Mouse (Mus musculus): Measurements from ENCODE around the gene Uvssa.

The Uvssa gene

DNA sequence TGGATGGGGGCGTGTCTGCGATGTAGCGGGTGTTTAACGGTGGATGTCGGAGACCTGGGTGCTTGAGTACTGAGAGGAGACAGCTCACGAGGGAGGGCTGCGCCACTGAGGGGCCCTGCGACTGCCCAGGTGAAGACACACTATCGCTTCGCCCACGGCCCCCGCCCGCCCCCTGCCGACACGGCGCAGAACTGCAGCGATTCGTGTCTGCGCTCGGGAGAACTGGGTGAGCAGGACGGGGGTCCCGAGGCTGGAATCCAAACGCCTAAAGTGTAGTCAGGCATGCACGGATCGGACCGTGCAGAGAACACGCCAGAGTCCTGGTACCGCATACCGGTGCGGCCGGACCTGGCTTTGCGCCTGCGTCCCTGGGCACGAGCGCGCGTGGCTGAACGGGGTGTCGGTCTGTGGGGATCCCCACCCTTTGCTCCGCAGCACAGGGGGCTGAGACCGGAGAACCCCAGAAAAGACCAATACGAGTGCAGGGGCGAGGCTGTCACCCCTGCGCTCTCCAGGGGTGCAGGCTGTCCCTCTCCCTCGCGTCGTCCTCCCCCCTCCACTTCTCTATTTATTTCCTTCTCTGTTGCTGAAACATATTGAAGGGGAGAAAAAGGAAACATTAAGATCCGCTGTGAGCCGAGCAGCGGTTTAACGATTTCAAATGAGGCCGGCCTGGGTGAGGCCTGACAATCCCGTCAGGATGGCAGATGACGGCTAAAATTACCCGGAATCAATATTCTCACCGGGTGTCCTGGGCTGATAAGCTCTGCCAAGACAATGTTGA lies 64.8 kb downstream of the Uvssa start:
- peak in 1 of 2 experiments; percentile 37 for DNase-seq (ENCODE audit: low spot score in 2 of 2)

DNA sequence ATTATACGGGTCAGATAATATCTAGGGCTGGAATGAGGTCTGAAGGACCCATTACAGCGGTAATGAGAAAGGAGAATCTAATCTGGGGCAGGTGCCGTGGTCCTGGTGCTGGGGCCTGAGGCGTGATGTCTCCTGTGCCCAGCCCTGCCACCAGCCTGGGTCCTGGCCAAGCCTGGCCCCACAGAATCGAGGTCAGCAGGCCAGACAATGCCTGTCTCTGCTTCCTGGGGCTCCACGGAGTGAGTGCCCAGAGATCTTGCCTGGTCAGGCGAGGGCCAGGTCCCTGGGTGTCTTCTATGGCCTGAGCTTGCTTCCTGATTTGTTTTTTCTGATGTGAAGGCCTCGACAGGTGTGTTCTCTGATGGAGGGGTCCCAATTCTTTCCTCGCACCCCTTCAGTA lies 65.4 kb downstream of the Uvssa start:
- DNase-seq (ENCODE audit: low spot score in 2 of 2): no peak

- DNase-seq (ENCODE audit: low spot score in 2 of 2): no peak
Measured at GRCm38 (mm10) chr5:33455737-33456136, 77.4 kb downstream of the Uvssa start.

- no peak for DNase-seq (ENCODE audit: low spot score in 2 of 2)
Measured at GRCm38 (mm10) chr5:33458132-33458622, 79.8 kb downstream of the Uvssa start.

- no peak for DNase-seq (ENCODE audit: low spot score in 2 of 2)
Measured at GRCm38 (mm10) chr5:33459111-33459510, 80.8 kb downstream of the Uvssa start.

GRCm38 (mm10) chr5:33464390-33464789 lies 86.0 kb downstream of the Uvssa start:
- DNase-seq (ENCODE audit: low spot score in 2 of 2): no peak

- no peak for DNase-seq (ENCODE audit: low spot score in 2 of 2)
Measured at GRCm38 (mm10) chr5:33465464-33465863, 87.1 kb downstream of the Uvssa start.
